Mouse (Mus musculus): Measurements from ENCODE around the gene Polr3c. TPM values are rescaled to one million over a fixed set of nuclear protein-coding genes. Genes with fewer than 3 reads are reported as not detected.
A peak's percentile ranks its signal among the peaks of the same experiment; 100 is the strongest.

Gene Polr3c
- polyA plus RNA-seq, 1 experiment = 43.0 TPM

GRCm38 (mm10) chr3:96707903-96708683 lies 19.3 kb downstream of the Polr3c start, which contains the start of gene Nudt17:
TSS of gene Nudt17 (minus strand) at chr3:96708562.
- Histone ChIP-seq H3K27ac (ENCODE audit: insufficient read depth, low read length) (no peak within 1 kb of the TSS), H3K36me3 (ENCODE audit: control insufficient read depth, insufficient read depth, low read length, poor library complexity, severe bottlenecking) (peaks cover 19% of the 10 kb centered on the region)

GRCm38 (mm10) chr3:96706984-96707383 lies 20.4 kb downstream of the Polr3c start:
- Histone ChIP-seq H3K4me1 (ENCODE audit: control insufficient read depth, insufficient read depth, low read length) (peaks cover 7% of the 10 kb centered on the region), H3K27ac (ENCODE audit: insufficient read depth, low read length) (no peak overlapping the region), H3K4me3 (ENCODE audit: low read depth, low read length) (no peak overlapping the region), H3K9ac (ENCODE audit: low read depth, poor library complexity, severe bottlenecking) (no peak overlapping the region), H3K36me3 (ENCODE audit: control insufficient read depth, insufficient read depth, low read length, poor library complexity, severe bottlenecking) (peaks cover 23% of the 10 kb centered on the region), H3K27me3 (ENCODE audit: control insufficient read depth, insufficient read depth, low read length, poor library complexity, severe bottlenecking) (no peaks in the 10 kb centered on the region), H3K9me3 (replicated peaks; ENCODE audit: control insufficient read depth, insufficient read depth, low read length, poor library complexity, severe bottlenecking) (no peaks in the 10 kb centered on the region)
- TF ChIP-seq CTCF (IDR thresholded peaks at IDR 0.05; ENCODE audit: low read depth, low read length) = no peak
- TF ChIP-seq POLR2A (IDR thresholded peaks at IDR 0.05; ENCODE audit: insufficient read depth, low read length) = no peak
- TF ChIP-seq EP300 (IDR thresholded peaks at IDR 0.05; ENCODE audit: insufficient read depth, low read depth, low read length) = no peak

More at GRCm38 (mm10) chr3:96707903-96708683, 19.3 kb downstream of the Polr3c start, which contains the start of gene Nudt17:
- peak within 1 kb of the TSS; percentile 68 for H3K4me3 ChIP-seq (ENCODE audit: low read depth, low read length)
- H3K27me3 ChIP-seq (ENCODE audit: control insufficient read depth, insufficient read depth, low read length, poor library complexity, severe bottlenecking) = no peaks in the 10 kb centered on the region
- H3K9ac ChIP-seq (ENCODE audit: low read depth, poor library complexity, severe bottlenecking) = peak within 1 kb of the TSS; percentile 51
- H3K9me3 ChIP-seq (replicated peaks; ENCODE audit: control insufficient read depth, insufficient read depth, low read length, poor library complexity, severe bottlenecking) = no peaks in the 10 kb centered on the region
- TF ChIP-seq CTCF (IDR thresholded peaks at IDR 0.05; ENCODE audit: low read depth, low read length) = peak; percentile 84
- TF ChIP-seq EP300 (IDR thresholded peaks at IDR 0.05; ENCODE audit: insufficient read depth, low read depth, low read length) = no peak
- peaks cover 7% of the 10 kb centered on the region for H3K4me1 ChIP-seq (ENCODE audit: control insufficient read depth, insufficient read depth, low read length)

- TF ChIP-seq EP300 (IDR thresholded peaks at IDR 0.05; ENCODE audit: insufficient read depth, low read depth, low read length) (no peak), POLR2A (IDR thresholded peaks at IDR 0.05; ENCODE audit: insufficient read depth, low read length) (no peak), CTCF (IDR thresholded peaks at IDR 0.05; ENCODE audit: low read depth, low read length) (no peak)
- no peaks in the 10 kb centered on the region for H3K27me3 ChIP-seq (ENCODE audit: control insufficient read depth, insufficient read depth, low read length, poor library complexity, severe bottlenecking)
- no peak overlapping the region for H3K9ac ChIP-seq (ENCODE audit: low read depth, poor library complexity, severe bottlenecking)
- H3K4me1 ChIP-seq (ENCODE audit: control insufficient read depth, insufficient read depth, low read length) = peaks cover 10% of the 10 kb centered on the region
- no peak overlapping the region for H3K27ac ChIP-seq (ENCODE audit: insufficient read depth, low read length)
- no peaks in the 10 kb centered on the region for H3K9me3 ChIP-seq (replicated peaks; ENCODE audit: control insufficient read depth, insufficient read depth, low read length, poor library complexity, severe bottlenecking)
- H3K36me3 ChIP-seq (ENCODE audit: control insufficient read depth, insufficient read depth, low read length, poor library complexity, severe bottlenecking) = peaks cover 31% of the 10 kb centered on the region
- no peak overlapping the region for H3K4me3 ChIP-seq (ENCODE audit: low read depth, low read length)
These were observed 21.2 kb downstream of the Polr3c start for GRCm38 (mm10) chr3:96706217-96706616.

- TF ChIP-seq CTCF (IDR thresholded peaks at IDR 0.05; ENCODE audit: low read depth, low read length) (peak; percentile 74), POLR2A (IDR thresholded peaks at IDR 0.05; ENCODE audit: insufficient read depth, low read length) (no peak)
- H3K36me3 ChIP-seq (ENCODE audit: control insufficient read depth, insufficient read depth, low read length, poor library complexity, severe bottlenecking) = peaks cover 29% of the 10 kb centered on the region
These were observed 22.6 kb downstream of the Polr3c start for GRCm38 (mm10) chr3:96704778-96705177.

GRCm38 (mm10) chr3:96701003-96701402 lies 26.4 kb downstream of the Polr3c start:
- Histone ChIP-seq H3K9ac (ENCODE audit: low read depth, poor library complexity, severe bottlenecking) (peak overlapping the region; percentile 7; the same call in 1 of the 2 replicates), H3K9me3 (replicated peaks; ENCODE audit: control insufficient read depth, insufficient read depth, low read length, poor library complexity, severe bottlenecking) (no peaks in the 10 kb centered on the region), H3K36me3 (ENCODE audit: control insufficient read depth, insufficient read depth, low read length, poor library complexity, severe bottlenecking) (peaks cover 27% of the 10 kb centered on the region), H3K27me3 (ENCODE audit: control insufficient read depth, insufficient read depth, low read length, poor library complexity, severe bottlenecking) (no peaks in the 10 kb centered on the region), H3K4me3 (ENCODE audit: low read depth, low read length) (peak overlapping the region; percentile 13; the same call in 1 of the 2 replicates), H3K4me1 (ENCODE audit: control insufficient read depth, insufficient read depth, low read length) (peaks cover 12% of the 10 kb centered on the region), H3K27ac (ENCODE audit: insufficient read depth, low read length) (peak overlapping the region; percentile 68)
- TF ChIP-seq POLR2A (IDR thresholded peaks at IDR 0.05; ENCODE audit: insufficient read depth, low read length) (no peak), EP300 (IDR thresholded peaks at IDR 0.05; ENCODE audit: insufficient read depth, low read depth, low read length) (peak; percentile 62; the same call in 1 of the 2 replicates)

More at GRCm38 (mm10) chr3:96704778-96705177, 22.6 kb downstream of the Polr3c start:
- Histone ChIP-seq H3K9me3 (replicated peaks; ENCODE audit: control insufficient read depth, insufficient read depth, low read length, poor library complexity, severe bottlenecking) (no peaks in the 10 kb centered on the region), H3K4me3 (ENCODE audit: low read depth, low read length) (no peak overlapping the region), H3K27me3 (ENCODE audit: control insufficient read depth, insufficient read depth, low read length, poor library complexity, severe bottlenecking) (no peaks in the 10 kb centered on the region), H3K9ac (ENCODE audit: low read depth, poor library complexity, severe bottlenecking) (no peak overlapping the region), H3K4me1 (ENCODE audit: control insufficient read depth, insufficient read depth, low read length) (peaks cover 10% of the 10 kb centered on the region), H3K27ac (ENCODE audit: insufficient read depth, low read length) (no peak overlapping the region)

- H3K36me3 ChIP-seq (ENCODE audit: control insufficient read depth, insufficient read depth, low read length, poor library complexity, severe bottlenecking) = peaks cover 22% of the 10 kb centered on the region
- H3K27ac ChIP-seq (ENCODE audit: insufficient read depth, low read length) = no peak overlapping the region
- H3K9ac ChIP-seq (ENCODE audit: low read depth, poor library complexity, severe bottlenecking) = no peak overlapping the region
- H3K9me3 ChIP-seq (replicated peaks; ENCODE audit: control insufficient read depth, insufficient read depth, low read length, poor library complexity, severe bottlenecking) = no peaks in the 10 kb centered on the region
- no peaks in the 10 kb centered on the region for H3K27me3 ChIP-seq (ENCODE audit: control insufficient read depth, insufficient read depth, low read length, poor library complexity, severe bottlenecking)
- peaks cover 12% of the 10 kb centered on the region for H3K4me1 ChIP-seq (ENCODE audit: control insufficient read depth, insufficient read depth, low read length)
- TF ChIP-seq CTCF (IDR thresholded peaks at IDR 0.05; ENCODE audit: low read depth, low read length) = no peak
- no peak for TF ChIP-seq POLR2A (IDR thresholded peaks at IDR 0.05; ENCODE audit: insufficient read depth, low read length)
- no peak for TF ChIP-seq EP300 (IDR thresholded peaks at IDR 0.05; ENCODE audit: insufficient read depth, low read depth, low read length)
- H3K4me3 ChIP-seq (ENCODE audit: low read depth, low read length) = no peak overlapping the region
These were observed 27.1 kb downstream of the Polr3c start for GRCm38 (mm10) chr3:96700376-96700775.
